17 mouse cellular contexts compared by ENCODE assay signal in genomic region chr11:12273726-12274125, GRCm38 (mm10).
"Had no signal": no experiment of that assay in that cellular context is flagged by ENCODE, and none has a peak within 500 bp of the region (broad histone marks: within the 10 kb centered on the region; RNA-seq: fewer than 3 reads in every experiment).

No protein-coding gene starts in this region.

- DNase-seq: lung, adult 18-20 months; lung, embryonic 14.5 days; lung, postnatal 10 days; lung, postnatal 4 days; midbrain, embryonic 14.5 days; right cerebral cortex, adult 18-20 months; thymus, adult 2 months; thymus, postnatal 25 days; thymus, postnatal 4 days had no signal

- H3K4me3 ChIP-seq: midbrain, embryonic 10.5 days; midbrain, embryonic 12.5 days; myocyte; neural tube, embryonic 13.5 days; neural tube, embryonic 15.5 days; stomach, embryonic 15.5 days had no signal

- H3K36me3 ChIP-seq: midbrain, embryonic 10.5 days; midbrain, embryonic 12.5 days; neural tube, embryonic 13.5 days; neural tube, embryonic 15.5 days; stomach, embryonic 15.5 days had no signal

- H3K27me3 ChIP-seq: midbrain, embryonic 12.5 days; neural tube, embryonic 13.5 days; neural tube, embryonic 15.5 days; stomach, embryonic 15.5 days had no signal

- H3K9me3 ChIP-seq: midbrain, embryonic 10.5 days; midbrain, embryonic 12.5 days; neural tube, embryonic 13.5 days; neural tube, embryonic 15.5 days; stomach, embryonic 15.5 days had no signal

- H3K4me2 ChIP-seq: lung, embryonic 14.5 days; midbrain, embryonic 12.5 days; neural tube, embryonic 13.5 days; neural tube, embryonic 15.5 days; stomach, embryonic 15.5 days had no signal

- H3K27ac ChIP-seq: liver, embryonic 14.5 days; midbrain, embryonic 10.5 days; midbrain, embryonic 12.5 days; neural tube, embryonic 13.5 days; neural tube, embryonic 15.5 days; stomach, embryonic 15.5 days; stomach, postnatal 0 days had no signal

- H3K4me1 ChIP-seq: midbrain, embryonic 10.5 days; midbrain, embryonic 12.5 days; neural tube, embryonic 13.5 days; neural tube, embryonic 15.5 days; stomach, embryonic 15.5 days had no signal

- H3K9ac ChIP-seq: liver, embryonic 14.5 days; lung, embryonic 14.5 days; midbrain, embryonic 12.5 days; neural tube, embryonic 13.5 days; neural tube, embryonic 15.5 days; stomach, embryonic 15.5 days had no signal
